Mouse (Mus musculus) G1E (cell line): ENCODE data around the gene Scfd2. TPM values are rescaled to one million over a fixed set of nuclear protein-coding genes. Genes with fewer than 3 reads are reported as not detected.

Experiments
- ATAC-seq: 2 replicates; pipeline ENCODE4 v1.8.0; 2016; ENCODE audit warnings: mild to moderate bottlenecking; ENCODE audit not compliant: insufficient number of reproducible peaks, poor library complexity, low FRiP score, severe bottlenecking; ENCODE audit errors: extremely low read depth
- DNase-seq: peaks from one replicate; pipeline ENCODE4 v3.0.0; 2012; ENCODE audit warnings: low spot score
- H3K27me3 ChIP-seq: 2 replicates; pipeline ENCODE4 v1.6.1; 2012; ENCODE audit warnings: mild to moderate bottlenecking, low read length, inconsistent platforms; ENCODE audit not compliant: insufficient read depth
- H3K36me3 ChIP-seq: replicated peaks from 2 replicates; pipeline ENCODE3; 2012; ENCODE audit warnings: mild to moderate bottlenecking, inconsistent platforms
- H3K4me1 ChIP-seq: 2 replicates; pipeline ENCODE4 v1.6.1; 2012; ENCODE audit warnings: low read depth, low read length, inconsistent platforms, mixed read lengths; ENCODE audit not compliant: insufficient read depth
- H3K4me3 ChIP-seq: 2 replicates; pipeline ENCODE4 v1.5.1; 2012; ENCODE audit warnings: low read depth, mild to moderate bottlenecking, inconsistent platforms, low read length, moderate library complexity, mixed read lengths
- H3K9me3 ChIP-seq: replicated peaks from 2 replicates; pipeline ENCODE4 v1.6.1; 2012; ENCODE audit warnings: inconsistent platforms
- CTCF ChIP-seq: IDR thresholded peaks from 2 replicates; pipeline ENCODE4 v1.5.1; 2012; ENCODE audit warnings: low read depth, low read length, inconsistent platforms, mixed read lengths
- GATA1 ChIP-seq: IDR thresholded peaks from 2 replicates; pipeline ENCODE4 v1.6.1; 2012; ENCODE audit warnings: borderline replicate concordance, low read length, inconsistent platforms, mixed read lengths
- GATA2 ChIP-seq: IDR thresholded peaks from 2 replicates; pipeline ENCODE4 v1.6.1; 2012; ENCODE audit warnings: low read depth, low read length, inconsistent platforms, borderline replicate concordance
- POLR2AphosphoS5 ChIP-seq: IDR thresholded peaks from 2 replicates; pipeline ENCODE4 v1.6.1; 2012; ENCODE audit warnings: low read depth, low read length, inconsistent platforms; ENCODE audit not compliant: insufficient replicate concordance
- TAL1 ChIP-seq: conservative IDR thresholded peaks from 2 replicates; pipeline ENCODE4 v1.6.1; 2012; ENCODE audit warnings: low read depth, low read length, inconsistent platforms, mixed read lengths
- polyA plus RNA-seq: library from polyadenylated mRNA; stranded (reverse); fragments of >175 nt; gene quantifications from 2 replicates; pipeline ENCODE4 v1.2.3, GENCODE M21; 2012
- total RNA-seq, 2 experiments: library from RNA; stranded (forward) in 1 of 2; stranded (reverse) in 1 of 2; fragments of 200-1000 nt in 1 of 2; fragments of >200 nt in 1 of 2; fragmentation: Nextera tagmentation in 1 of 2; gene quantifications; 2 replicates each; pipeline ENCODE4 v1.2.3; 2014 to 2017

The Scfd2 gene
- total and polyA plus RNA-seq, 3 experiments, result 5.1 to 12.3 (median 8.9) TPM

- TF ChIP-seq POLR2AphosphoS5, result no peak
- TF ChIP-seq GATA1, result no peak
- TF ChIP-seq TAL1, result no peak
- TF ChIP-seq CTCF, result no peak
- TF ChIP-seq GATA2, result no peak
- DNase-seq, result no peak
- no peaks in the 10 kb centered on the region for H3K36me3 ChIP-seq
- H3K27me3 ChIP-seq, result peaks cover 22% of the 10 kb centered on the region
- H3K9me3 ChIP-seq, result no peaks in the 10 kb centered on the region
- peaks cover 6% of the 10 kb centered on the region for H3K4me1 ChIP-seq
- no peak overlapping the region for H3K4me3 ChIP-seq
- ATAC-seq, result no peak
Measured at GRCm38 (mm10) chr5:74200481-74200880, 331.1 kb downstream of the Scfd2 start.

- no peaks in the 10 kb centered on the region for H3K36me3 ChIP-seq
- no peak for DNase-seq
- H3K4me1 ChIP-seq, result peaks cover 12% of the 10 kb centered on the region
- TF ChIP-seq GATA1, result no peak
- no peak for TF ChIP-seq TAL1
- TF ChIP-seq GATA2, result no peak
- TF ChIP-seq CTCF, result no peak
- no peak for TF ChIP-seq POLR2AphosphoS5
- H3K27me3 ChIP-seq, result peaks cover 27% of the 10 kb centered on the region
- no peaks in the 10 kb centered on the region for H3K9me3 ChIP-seq
- H3K4me3 ChIP-seq, result no peak overlapping the region
- no peak for ATAC-seq
Measured at GRCm38 (mm10) chr5:74199793-74200192, 331.8 kb downstream of the Scfd2 start.

- ATAC-seq, result no peak
- no peak for DNase-seq
- peaks cover 24% of the 10 kb centered on the region for H3K4me1 ChIP-seq
- H3K4me3 ChIP-seq, result no peak overlapping the region
- no peaks in the 10 kb centered on the region for H3K9me3 ChIP-seq
- no peaks in the 10 kb centered on the region for H3K36me3 ChIP-seq
- TF ChIP-seq GATA2, result no peak
- TF ChIP-seq CTCF, result no peak
- TF ChIP-seq POLR2AphosphoS5, result no peak
- no peak for TF ChIP-seq GATA1
- TF ChIP-seq TAL1, result no peak
- H3K27me3 ChIP-seq, result peaks cover 41% of the 10 kb centered on the region
Measured at GRCm38 (mm10) chr5:74198446-74198845, 333.1 kb downstream of the Scfd2 start.

- no peak overlapping the region for H3K4me3 ChIP-seq
- H3K4me1 ChIP-seq, result peaks cover 24% of the 10 kb centered on the region
- ATAC-seq (no peak), DNase-seq (no peak)
- H3K27me3 ChIP-seq, result peaks cover 45% of the 10 kb centered on the region
- TF ChIP-seq GATA1, result no peak
- TF ChIP-seq TAL1, result no peak
- no peak for TF ChIP-seq POLR2AphosphoS5
- TF ChIP-seq CTCF, result no peak
- TF ChIP-seq GATA2, result no peak
- no peaks in the 10 kb centered on the region for H3K9me3 ChIP-seq
- no peaks in the 10 kb centered on the region for H3K36me3 ChIP-seq
Measured at GRCm38 (mm10) chr5:74197541-74198330, 333.8 kb downstream of the Scfd2 start.

GRCm38 (mm10) chr5:74196307-74196618 is 335.3 kb downstream of the Scfd2 start:
- no peak for TF ChIP-seq CTCF
- no peak for TF ChIP-seq GATA2
- TF ChIP-seq TAL1, result no peak
- no peak for TF ChIP-seq GATA1
- TF ChIP-seq POLR2AphosphoS5, result no peak
- ATAC-seq, result no peak
- no peak for DNase-seq
- H3K4me1 ChIP-seq, result peaks cover 24% of the 10 kb centered on the region
- H3K9me3 ChIP-seq, result no peaks in the 10 kb centered on the region
- no peak overlapping the region for H3K4me3 ChIP-seq
- no peaks in the 10 kb centered on the region for H3K36me3 ChIP-seq
- peaks cover 52% of the 10 kb centered on the region for H3K27me3 ChIP-seq

- Histone ChIP-seq H3K27me3 (peaks cover 57% of the 10 kb centered on the region), H3K4me1 (peaks cover 24% of the 10 kb centered on the region), H3K4me3 (peak overlapping the region; percentile 72)
Measured at GRCm38 (mm10) chr5:74195614-74196306, 335.8 kb downstream of the Scfd2 start.

More at GRCm38 (mm10) chr5:74195614-74196306, 335.8 kb downstream of the Scfd2 start:
- Histone ChIP-seq H3K9me3 (no peaks in the 10 kb centered on the region), H3K36me3 (no peaks in the 10 kb centered on the region)
- DNase-seq (no peak), ATAC-seq (no peak)
- no peak for TF ChIP-seq TAL1
- TF ChIP-seq GATA2, result no peak
- TF ChIP-seq CTCF, result no peak
- no peak for TF ChIP-seq GATA1
- no peak for TF ChIP-seq POLR2AphosphoS5
